Mouse (Mus musculus): ENCODE results near the gene Mink1.
"Not testable (repeated sequence)": the region's sequence is repeated elsewhere in the genome, so short reads cannot be mapped to it uniquely, and the experiment has no call there.

The Mink1 gene

DNA sequence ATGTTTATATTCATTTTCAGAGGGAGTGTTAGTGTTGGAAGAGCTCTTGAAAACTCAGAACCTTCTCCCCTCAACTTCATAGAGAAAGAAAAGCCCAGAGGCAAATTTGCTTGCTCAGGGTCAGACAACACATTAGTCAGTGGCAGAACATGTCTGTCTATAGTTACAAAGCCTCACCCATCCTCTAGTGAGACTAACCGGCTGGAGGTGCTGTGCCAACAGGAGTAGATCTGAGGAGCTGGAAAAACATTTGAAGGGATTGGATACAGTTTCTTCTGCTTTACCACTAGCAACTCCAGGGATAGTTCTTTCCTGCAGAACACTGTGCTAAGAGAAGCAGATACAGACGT lies 769 bp upstream of the Mink1 start:
- no peak for DNase-seq

- no peak for DNase-seq
These were observed 351 bp downstream of the Mink1 start for GRCm38 (mm10) chr11:70562995-70563469.

DNA sequence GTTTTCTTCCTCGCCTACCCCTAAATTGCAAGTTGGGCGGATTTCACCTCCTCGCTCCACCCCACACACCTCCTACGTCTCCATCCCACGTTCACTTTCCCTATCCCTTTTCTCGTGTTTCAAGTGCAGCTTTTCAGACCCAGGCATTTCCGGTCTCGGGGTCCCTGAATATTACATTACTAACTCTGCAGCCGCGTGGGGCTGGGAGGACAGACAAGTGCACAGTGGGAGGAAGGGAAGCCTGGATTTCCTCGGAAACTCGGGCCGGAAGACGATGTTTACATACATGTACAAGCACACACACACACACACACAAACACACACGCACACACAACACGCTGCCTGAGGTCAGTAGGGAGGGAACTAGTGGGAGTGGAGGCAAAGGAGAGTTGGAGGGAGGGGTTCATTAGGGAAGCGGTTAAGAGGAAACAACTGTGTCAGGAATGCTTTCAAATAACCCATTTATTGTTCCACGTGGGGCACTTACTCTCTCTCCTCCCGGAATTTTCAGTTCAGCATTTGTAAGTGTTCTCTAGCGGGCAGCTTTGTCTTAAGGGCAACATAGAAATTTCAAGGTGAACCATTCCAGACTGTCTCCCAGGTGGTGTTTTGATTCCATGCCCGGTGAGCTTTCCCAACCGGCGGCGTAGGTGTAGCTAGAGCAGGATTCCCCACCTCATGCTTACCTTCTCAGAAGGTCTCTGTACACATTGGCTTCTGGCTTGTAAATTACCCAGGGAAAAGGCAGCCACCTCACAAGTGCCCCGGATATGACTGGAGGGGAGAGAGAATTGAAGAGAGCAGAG lies 992 bp downstream of the Mink1 start:
- peak; percentile 23 to 28 for DNase-seq

DNA sequence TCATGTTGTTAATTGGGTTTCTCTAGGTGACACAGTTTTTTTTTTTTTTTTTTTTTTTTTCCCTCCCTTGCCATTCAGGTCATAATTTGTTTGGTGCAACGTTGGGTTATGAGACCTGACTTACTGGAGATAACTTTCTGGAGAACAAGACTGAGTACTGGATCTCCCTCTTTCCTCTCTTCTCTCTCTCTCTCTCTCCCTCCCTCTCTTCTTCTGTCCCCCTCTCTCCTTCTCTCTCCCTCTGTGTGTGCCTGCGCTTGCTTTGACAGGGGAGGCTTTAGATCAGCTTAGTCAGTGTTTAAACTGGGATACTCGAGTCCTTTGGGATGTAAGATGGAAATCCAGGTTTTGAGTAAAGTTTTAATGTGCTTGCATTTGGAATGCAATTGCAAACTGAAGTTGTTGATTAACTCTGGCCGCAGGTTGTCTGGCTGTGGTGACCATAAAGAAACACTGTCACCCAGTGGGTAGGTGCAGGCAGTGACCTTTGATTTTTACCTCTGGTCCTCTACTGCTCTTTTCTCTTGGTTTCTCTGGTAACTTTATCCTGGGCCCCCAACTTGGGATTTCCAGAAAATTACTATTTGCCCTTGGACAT lies 1.7 kb downstream of the Mink1 start:
- no peak for DNase-seq

DNA sequence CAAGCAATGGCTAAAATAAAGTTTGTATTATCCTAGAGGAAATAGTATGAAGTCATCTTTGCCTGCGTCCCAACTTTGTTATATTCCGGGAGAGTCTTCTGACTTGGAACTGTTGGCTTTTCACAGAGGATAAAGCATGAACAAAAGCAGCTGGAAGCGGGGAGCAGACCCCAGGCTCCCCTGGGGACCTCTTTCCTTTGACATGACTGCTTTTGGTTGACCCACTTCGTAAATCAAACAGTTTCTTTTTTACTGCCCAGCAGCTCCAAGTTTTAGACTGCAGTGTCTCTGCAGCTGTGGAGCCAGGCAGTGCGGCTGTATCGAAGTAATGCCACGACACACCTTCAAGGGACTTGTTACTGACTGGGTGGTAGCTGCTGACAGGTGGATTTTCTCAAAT lies 3.9 kb downstream of the Mink1 start:
- no peak for DNase-seq

DNA sequence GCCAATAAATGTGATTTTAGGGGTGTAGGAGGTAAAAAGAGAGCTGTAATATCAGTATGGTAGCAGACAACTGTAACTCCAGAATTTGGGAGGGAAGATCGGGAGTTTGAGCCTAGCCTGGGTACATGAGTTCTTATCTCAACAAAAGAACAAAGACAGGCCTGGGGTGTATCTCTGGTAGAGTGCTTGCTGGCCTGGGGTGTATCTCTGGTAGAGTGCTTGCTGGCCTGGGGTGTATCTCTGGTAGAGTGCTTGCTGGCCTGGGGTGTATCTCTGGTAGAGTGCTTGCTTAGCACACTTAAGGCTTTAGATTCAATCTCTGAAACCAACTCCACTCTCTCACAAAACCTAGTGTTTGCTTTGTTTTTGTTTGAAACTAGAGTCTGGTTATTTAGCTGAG lies 7.9 kb downstream of the Mink1 start:
- not testable (repeated sequence) for DNase-seq

GRCm38 (mm10) chr11:70571641-70572040 lies 9.0 kb downstream of the Mink1 start:
- DNase-seq: no peak

DNA sequence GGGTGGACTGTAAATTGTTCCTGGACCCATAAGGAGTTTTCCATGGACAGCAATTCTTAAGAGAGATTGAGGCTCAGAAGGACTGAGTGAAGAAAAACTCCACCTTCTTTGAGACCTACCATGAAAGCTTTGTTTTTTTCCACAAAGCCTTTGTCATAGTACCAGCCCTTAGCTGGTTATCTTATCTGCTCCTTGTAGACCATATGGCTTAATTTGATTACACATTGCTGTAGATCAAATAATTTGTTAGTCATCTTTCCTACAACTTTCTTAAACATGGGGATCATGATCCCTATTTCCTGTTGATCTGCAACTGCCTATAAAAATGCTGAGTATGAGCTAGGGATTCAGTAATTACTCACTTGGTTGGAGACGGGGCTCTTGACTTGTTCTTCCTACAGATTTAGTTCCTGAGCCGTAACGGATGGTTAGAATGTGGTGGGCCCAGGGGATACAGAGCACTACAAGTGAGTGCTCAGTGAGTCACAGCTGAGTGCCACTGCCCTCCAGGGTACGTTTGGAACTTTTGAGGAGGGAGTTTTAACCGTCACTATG lies 9.7 kb downstream of the Mink1 start:
- DNase-seq: no peak

DNA sequence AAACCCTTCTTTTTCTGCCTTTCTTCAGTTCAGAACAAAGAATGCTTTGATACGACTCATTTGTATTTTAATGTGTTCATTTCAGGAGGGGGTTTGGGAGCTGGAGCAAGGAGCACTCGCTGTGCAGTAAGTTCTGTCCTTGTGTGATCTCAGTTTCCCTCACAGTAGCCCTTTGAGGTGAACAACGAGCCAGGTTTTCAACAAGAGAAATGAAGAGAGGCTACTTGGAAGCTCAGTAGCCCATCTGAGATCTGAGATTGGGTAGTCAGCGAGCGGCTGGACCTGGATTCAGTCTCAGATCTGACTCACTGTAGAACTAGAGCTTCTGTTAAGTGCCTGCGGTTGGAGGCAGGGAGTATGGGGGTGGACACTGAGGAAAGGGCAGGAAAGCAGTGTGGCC lies 11.2 kb downstream of the Mink1 start:
- no peak for DNase-seq

- DNase-seq: no peak
These were observed 14.5 kb downstream of the Mink1 start for GRCm38 (mm10) chr11:70577201-70577600.

DNA sequence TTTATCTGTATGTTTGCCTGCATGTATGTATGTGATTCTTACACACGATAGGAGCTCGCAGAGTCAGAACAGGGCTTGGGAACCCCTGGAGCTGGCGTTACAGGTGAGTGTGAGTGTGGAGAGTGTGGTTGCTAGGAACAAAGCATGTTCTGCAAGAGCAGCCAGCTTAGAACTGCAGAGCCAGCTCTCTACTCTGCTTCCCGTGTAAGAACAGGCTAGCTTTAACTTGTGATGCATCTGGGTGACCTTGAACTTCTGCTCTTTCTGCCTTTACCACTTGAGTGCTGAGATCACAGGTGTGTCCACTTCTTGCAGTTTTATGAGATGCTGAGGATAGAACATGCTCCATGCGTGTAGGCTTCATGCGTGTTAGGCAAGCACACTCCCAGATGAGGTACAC lies 16.3 kb downstream of the Mink1 start:
- DNase-seq: no peak

DNA sequence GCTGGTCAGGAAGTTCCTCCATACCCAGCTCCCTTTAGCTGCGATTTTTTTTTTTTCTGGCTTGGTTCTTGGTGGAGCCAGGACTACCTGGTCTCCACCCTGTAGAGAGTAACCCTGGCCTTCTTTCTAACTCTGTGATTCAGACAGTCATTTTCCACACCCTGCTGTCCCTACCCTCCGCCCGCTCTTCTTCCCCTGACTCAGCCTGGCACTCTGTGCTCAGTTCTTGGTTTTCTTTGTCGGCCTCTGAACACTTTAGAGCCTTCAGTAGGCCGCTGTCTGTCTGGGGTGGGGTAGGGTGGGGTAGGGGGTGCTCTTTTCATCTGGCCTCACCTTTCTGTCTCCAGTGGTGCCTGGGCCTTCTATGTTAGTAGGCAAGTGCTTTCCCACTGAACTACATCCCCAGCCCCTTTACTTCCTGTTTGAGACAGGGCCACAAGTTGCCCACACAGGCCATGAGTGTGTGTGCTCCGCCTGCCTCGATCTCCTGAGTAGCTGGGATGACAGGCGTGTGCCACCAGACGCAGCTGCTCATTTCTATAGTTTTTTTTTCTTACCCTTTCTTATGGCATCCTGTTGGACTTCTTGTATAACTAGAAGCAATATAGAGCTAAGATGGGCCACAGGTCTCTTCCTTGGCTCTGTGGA lies 17.2 kb downstream of the Mink1 start:
- DNase-seq: no peak

DNA sequence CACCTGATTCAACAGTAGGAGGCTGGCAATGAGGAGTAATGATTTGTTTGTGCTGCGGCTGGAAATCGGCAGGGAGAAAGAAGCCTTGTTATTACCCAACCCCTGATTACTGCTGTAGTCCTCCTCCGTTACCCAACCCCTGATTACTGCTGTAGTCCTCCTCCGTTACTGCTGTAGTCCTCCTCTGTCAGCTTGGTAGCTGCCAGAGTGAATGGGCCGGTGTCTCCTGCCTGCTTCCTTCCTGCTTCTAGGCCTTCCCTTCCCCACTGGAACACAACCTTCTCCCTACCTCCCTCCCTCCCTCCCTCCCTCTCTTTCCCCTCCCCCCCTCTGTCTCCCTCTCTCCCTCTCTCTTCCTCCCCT lies 17.7 kb downstream of the Mink1 start:
- DNase-seq: no peak

GRCm38 (mm10) chr11:70580921-70581320 lies 18.2 kb downstream of the Mink1 start:
- peak in 1 of 2 experiments; percentile 23 for DNase-seq

DNA sequence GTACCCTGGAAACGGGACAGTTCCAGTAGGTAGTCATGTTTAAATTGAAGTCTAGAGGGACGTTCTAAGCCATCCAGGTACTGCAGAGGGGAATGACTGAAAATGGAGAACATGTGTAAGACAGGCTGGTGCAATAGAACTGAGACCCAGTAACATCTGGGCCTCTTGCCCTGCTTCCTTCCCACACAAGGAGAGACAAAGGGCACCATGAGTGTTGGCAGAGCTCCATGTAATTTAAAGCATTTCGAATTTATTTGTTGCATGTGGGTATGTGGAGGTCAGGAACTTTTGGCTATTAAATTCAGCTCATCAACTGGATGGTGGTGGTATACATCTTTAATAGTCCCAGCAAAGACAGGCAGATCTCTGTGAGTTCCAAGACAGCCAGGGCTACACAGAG lies 19.5 kb downstream of the Mink1 start:
- no peak for DNase-seq

GRCm38 (mm10) chr11:70583022-70583714 lies 20.5 kb downstream of the Mink1 start:
- no peak for DNase-seq

- no peak for DNase-seq
These were observed 21.1 kb downstream of the Mink1 start for GRCm38 (mm10) chr11:70583775-70584174.

DNA sequence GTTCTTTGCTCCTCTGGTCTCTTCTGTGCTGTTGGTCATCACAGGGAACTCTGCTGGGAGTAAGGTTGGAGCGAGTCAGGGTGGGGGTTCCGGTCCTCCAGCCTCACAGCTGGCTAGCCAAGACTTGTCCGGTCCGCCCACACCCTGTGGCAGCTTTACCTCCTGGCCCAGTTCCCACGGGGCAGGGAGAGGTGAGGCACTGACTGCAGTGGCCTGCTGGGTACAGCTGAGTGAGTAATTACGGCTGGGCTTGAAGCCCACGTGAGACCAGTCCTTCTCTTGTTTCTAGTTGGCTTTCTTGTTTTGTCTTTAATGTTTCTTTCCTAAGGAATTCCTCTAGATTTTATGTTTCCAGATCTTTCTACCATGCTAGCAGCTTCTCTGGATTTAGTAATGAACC lies 22.8 kb downstream of the Mink1 start:
- no peak for DNase-seq

- DNase-seq: no peak
These were observed 23.6 kb downstream of the Mink1 start for GRCm38 (mm10) chr11:70586261-70586660.

DNA sequence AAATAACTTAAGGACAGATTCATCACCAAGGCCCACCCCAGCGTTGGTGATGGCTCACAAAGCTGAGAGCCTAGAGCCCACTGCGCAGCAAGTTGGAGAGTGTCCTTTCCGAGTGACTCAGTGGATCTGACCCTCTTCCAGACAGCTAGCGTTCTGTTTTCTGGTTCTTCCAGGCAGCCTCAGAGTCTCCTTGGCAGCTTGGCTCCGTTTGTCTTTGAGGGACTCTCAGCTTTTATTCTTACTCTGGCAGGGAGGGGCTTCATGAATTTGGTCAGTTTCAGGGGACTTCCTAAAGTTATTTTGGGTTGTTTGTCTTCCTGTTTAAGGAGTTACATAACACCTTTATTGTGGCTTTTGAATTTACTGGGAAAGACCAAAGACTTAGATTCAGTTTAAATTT lies 24.3 kb downstream of the Mink1 start:
- no peak for DNase-seq

- DNase-seq: no peak
These were observed 29.1 kb downstream of the Mink1 start for GRCm38 (mm10) chr11:70591733-70592132.

DNA sequence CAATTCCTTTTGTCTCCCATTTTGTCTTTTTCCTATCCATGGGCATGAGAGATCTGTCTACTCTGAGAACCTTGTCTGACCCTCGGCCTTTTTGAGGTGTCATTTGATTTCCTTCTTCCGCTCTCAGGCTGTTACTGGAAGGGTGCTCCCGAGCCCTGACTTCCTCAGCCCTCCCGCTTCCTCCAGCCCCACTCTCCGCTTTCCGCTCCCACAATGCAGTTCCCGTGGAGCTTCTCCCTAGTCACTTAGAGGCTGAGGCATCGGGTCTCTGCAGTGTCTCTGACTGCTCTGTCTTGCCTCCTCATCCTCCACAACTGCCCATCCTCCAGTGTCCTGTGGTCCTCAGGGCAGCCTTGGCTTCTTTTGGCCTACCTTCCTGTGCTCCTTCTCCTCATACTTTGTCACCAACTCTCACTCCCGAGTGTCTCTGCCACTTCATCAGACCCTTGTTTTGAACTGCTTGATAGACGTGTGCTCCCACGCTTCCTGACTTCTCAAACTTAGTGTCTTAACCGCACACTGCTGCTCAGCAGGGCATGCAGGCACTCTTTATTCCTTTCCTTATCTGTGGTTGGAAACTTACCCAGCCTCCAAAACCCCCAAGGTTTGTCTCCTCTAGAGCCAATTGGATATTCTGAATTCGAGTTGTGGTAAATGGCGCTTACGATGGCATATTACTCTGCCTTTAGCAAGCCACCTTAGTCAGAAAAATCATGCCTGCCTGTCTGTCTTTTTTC lies 31.7 kb downstream of the Mink1 start:
- no peak for DNase-seq

DNA sequence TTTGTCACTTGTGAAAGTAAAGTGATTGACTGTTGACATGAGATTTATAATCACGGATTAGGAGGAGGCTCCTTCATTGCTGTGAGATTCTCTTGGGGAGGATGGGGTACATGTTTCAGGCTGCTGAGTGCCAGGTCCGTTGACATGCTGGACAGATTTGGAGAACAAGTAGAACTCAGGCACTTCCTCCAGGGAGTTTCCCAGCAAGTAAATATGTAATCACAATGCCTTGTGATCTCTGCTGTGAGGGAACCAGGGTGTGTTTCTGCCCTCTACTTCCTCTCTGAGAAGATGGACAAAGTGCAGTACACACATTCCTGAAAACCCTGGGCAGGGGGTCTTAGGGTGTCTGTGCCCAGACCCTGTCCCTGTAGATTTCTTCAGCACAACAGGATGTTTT lies 33.0 kb downstream of the Mink1 start:
- no peak for DNase-seq

All from B cell, adult 2 months (primary cell).